Mouse (Mus musculus): ENCODE measurements around the gene Dlg5.

The Dlg5 gene

GRCm38 (mm10) chr14:24106734-24107133, 139.0 kb downstream of the Dlg5 start:
- DNase-seq (ENCODE audit: low spot score) = no peak

- DNase-seq (ENCODE audit: low spot score) = no peak
Measured at GRCm38 (mm10) chr14:24098828-24099227, 146.9 kb downstream of the Dlg5 start.

GRCm38 (mm10) chr14:24094656-24095055, 151.1 kb downstream of the Dlg5 start:
- no peak for DNase-seq (ENCODE audit: low spot score)

DNA sequence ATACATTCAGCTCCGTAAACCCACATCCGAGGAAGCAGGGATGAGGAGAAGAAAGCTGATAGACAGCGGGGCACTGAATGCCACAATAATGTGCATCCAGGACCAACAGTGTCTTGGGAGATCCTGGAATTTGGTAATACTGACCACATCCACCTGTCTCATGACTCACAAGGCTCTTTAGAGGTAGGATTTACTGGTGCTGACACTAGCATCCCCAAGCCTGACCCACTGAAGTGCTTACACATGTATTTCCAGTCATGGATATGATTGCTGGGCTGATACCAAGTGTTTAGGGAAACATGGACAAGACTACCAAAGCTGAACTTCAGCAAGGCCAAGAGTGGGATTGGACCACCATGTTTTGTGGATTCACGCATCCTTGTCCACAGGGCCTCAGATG, 152.5 kb downstream of the Dlg5 start:
- no peak for DNase-seq (ENCODE audit: low spot score)

- no peak for DNase-seq (ENCODE audit: low spot score)
Measured at GRCm38 (mm10) chr14:24092391-24092790, 153.3 kb downstream of the Dlg5 start.

GRCm38 (mm10) chr14:24090790-24091189, 154.9 kb downstream of the Dlg5 start:
- DNase-seq (ENCODE audit: low spot score) = no peak

DNA sequence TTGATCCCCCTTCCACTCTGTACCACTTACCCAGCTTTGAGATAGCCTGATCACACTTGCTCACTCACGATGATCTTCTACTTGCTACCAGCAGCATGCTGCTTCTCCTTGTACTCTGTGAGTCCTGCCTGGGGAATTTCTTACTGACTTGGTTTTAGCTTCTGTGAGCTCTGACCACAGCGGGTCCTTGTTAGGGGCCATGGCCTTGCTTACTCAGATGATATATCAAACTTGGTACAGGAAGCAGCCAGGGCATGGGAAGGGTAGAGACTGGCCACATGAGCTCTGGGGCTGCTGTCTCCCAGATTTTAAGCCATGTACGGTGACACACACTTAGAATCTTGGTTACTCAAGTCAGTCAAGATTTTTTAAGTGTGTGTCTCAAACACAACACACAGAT, 156.5 kb downstream of the Dlg5 start:
- no peak for DNase-seq (ENCODE audit: low spot score)

- no peak for DNase-seq (ENCODE audit: low spot score)
Measured at GRCm38 (mm10) chr14:24087430-24087829, 158.3 kb downstream of the Dlg5 start.

- no peak for DNase-seq (ENCODE audit: low spot score)
Measured at GRCm38 (mm10) chr14:24086481-24086880, 159.2 kb downstream of the Dlg5 start.
